Mouse (Mus musculus): ENCODE measurements around the gene Rgs16.
"Not testable (repeated sequence)": the region's sequence is repeated elsewhere in the genome, so short reads cannot be mapped to it uniquely, and the experiment has no call there.

The Rgs16 gene

DNA sequence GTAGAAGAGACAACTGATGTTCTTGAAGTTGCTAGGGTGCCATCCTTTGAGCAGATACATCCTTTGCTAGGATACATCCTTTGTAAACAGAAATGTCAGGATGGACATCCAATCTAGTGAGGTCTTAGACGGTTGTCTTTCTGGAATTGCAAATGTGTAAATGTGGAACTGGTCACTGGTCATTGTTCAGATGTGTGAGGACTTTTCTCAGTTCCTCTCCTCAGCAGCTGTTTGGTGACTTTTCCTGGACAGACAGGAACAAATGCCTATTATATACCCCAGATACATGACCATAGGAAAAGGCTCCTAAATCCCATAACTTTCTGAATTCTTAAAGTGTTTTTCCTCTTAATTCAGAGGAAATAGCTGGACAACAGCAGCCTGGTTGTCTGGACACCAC, 27.1 kb downstream of the Rgs16 start:
- POLR2A ChIA-PET = interaction anchor here in 1 of 4 experiments (1.4 to 2.5 kb wide), 2 partner anchors 18 to 218 kb away, joined by 5 to 16 read pairs; partner anchors contain the start of genes Npl and Rnasel
- CTCF ChIA-PET = interaction anchor here in 1 of 4 experiments (3.3 kb wide), 1 partner anchor 18 kb away, joined by 13 read pairs; the partner anchor contains the start of gene Rnasel

DNA sequence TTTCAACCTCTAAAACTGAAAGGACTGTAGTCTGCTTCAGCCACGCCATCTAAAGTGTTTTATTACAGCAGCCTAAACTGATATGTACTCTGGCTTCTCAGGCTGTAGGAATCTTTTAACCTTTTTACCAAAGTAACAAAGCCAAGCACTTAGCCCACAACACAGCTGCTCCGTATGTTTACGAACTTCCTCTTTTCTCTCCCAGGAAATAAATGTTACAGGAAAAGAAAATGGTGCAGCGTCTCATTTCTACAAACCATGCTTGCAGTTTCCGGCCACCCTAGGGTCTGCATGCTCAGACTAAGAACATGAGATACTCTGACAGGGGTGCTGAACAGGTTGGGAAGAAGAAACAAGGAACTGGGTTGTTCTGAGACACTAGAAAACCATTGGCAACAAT, 28.3 kb downstream of the Rgs16 start:
- ChIA-PET POLR2A (no interaction called here), CTCF (no interaction called here)

DNA sequence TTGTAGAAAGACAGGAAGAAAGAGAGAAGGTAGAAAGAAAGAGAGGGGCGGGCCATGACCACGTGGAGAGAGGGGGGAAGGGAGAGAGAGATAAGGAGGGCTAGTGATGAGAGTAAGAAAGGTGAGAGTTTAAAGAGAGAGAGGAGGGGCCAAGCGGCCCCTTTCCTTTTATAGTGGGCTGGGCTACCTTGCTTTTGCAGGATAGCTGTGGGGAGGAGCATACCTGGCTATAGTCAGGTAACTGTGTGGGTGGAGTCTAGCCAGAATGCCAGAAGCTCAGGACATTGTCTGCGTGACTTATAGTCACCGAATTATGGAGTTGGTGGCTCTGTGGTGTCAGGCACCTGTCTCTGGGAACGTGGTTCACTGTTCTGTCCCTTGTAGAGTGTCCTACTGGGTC, 29.4 kb downstream of the Rgs16 start:
- POLR2A ChIA-PET = not testable (repeated sequence)
- CTCF ChIA-PET = interaction anchor here in 1 of 4 experiments (1.4 kb wide), 1 partner anchor 20 kb away, joined by 3 read pairs; the partner anchor contains the start of gene Rnasel

DNA sequence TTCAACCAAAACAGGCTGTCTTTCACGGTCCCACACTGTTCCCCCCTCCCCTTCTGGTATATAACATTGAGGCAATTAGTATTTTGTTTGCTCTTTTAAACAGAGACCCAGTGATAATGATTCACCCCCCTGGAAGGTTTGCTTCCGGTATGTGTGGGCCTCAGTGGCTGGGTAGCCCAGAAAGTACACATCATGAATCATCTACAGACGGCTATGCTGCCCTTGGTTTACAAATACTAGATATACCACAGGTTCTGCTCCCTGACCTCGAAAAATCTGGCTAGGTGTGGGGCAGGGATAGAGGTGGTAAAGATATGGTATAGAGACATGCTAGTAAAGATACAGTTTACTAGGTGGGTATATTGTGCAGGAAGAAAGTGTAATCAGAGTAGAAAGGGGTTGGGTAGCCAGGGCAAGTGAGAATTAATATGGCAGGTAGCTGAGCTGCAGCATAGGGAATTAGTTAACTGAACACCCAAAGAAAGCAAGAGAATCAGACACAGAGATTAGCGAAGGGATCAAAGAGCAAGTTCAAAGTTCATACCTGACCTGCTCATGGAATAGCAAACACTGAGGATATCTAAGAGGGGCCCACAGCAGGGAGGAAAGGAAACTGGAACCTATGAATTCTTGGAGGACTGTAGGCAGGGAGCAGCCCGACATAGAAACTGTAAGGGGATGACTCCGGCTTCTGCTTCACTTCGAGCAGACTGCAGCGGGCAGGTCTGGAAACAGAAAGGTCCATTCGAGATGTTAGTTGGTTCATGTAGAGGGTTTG, 30.0 kb downstream of the Rgs16 start:
- POLR2A ChIA-PET = no interaction called here
- CTCF ChIA-PET = interaction anchor here in 1 of 4 experiments (1.4 kb wide), 1 partner anchor 21 kb away, joined by 3 read pairs; the partner anchor contains the start of gene Rnasel

DNA sequence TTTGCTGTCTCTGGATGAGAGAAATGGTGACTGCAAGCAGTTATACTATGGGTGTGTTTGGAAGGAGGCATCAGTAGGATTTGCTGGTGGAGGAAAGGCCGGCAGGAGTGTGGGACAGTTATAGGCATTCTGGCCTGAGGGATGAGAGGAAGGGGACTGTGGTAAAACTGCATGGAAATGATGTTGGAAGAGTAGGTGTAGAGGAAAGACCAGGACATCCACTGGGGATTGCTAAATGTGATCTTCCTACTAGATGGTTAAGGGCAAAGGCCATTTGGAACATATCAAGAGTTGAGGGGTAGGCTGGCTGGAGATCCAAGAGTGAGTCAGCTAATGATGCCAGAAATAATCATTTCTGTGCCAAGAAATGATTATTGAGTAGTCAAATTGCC, 30.6 kb downstream of the Rgs16 start:
- POLR2A ChIA-PET = no interaction called here
- CTCF ChIA-PET = no interaction called here

DNA sequence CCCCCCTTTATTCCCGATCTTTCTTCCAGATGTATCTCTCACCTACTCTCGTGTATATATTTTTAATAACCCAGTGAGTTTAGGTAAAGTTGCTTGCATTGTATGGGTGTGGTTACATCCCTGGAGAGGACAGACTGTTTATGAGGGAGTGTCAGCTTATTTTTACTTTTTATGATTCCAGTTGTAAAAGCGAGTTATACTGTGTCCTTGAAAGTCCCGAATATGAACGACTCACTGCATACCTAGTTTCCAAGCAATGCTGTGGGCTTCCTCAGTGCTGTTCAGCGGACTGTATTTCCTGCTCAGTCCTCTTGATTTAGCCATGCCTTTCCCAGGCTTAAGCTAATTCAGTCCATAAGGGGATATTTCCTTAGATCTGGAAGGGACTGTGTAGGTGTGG, 35.0 kb downstream of the Rgs16 start:
- ChIA-PET POLR2A (interaction anchor here in 2 of 4 experiments (0.6 to 1.1 kb wide), 2 partner anchors 10 to 441 kb away, joined by 3 read pairs; no protein-coding TSS in a partner anchor), CTCF (no interaction called here)

DNA sequence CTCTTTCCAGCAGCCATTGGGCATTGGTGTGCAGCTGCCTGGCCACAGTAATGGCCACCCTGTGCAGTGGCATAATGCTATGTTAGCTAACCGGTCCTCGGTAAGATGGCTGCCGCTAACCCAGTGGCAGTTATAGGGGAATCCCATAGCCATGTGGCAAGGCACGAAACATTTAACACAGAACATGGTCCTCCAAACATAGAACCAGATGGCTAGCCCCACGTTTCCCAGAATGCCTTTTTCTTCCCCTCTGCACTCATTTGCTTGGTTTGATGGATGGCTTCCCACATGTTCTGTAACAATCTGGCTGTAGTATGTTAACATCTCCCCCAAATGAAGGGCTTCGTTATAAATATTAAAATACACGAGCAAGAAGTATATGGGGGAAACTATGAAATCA, 36.1 kb downstream of the Rgs16 start:
- CTCF ChIA-PET = interaction anchor here in 1 of 4 experiments (0.7 kb wide), 1 partner anchor 235 kb away, joined by 3 read pairs; no protein-coding TSS in a partner anchor
- POLR2A ChIA-PET = interaction anchor here in 1 of 4 experiments (1.1 kb wide), 1 partner anchor 11 kb away, joined by 3 read pairs; no protein-coding TSS in a partner anchor

DNA sequence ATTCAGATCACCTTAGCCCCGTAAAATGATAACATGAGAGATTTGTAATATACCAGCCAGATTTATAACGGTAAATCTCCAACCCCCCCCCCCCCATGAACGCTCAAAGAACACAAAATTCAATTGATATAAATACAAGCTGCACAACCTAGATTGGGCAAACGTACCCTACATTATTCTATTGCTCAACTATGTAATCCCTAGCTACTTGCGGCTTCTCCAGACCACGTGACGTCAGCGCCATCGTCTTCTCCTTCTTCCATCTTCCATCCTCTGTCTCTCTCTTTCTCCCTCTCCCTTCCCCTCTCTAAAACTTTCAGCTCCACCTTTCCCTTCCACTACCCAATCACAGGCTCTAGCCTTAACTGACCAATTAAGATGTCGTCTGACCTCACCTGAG, 38.1 kb downstream of the Rgs16 start:
- CTCF ChIA-PET = interaction anchor here in 1 of 4 experiments (0.6 kb wide), 1 partner anchor 29 kb away, joined by 9 read pairs; no protein-coding TSS in a partner anchor

DNA sequence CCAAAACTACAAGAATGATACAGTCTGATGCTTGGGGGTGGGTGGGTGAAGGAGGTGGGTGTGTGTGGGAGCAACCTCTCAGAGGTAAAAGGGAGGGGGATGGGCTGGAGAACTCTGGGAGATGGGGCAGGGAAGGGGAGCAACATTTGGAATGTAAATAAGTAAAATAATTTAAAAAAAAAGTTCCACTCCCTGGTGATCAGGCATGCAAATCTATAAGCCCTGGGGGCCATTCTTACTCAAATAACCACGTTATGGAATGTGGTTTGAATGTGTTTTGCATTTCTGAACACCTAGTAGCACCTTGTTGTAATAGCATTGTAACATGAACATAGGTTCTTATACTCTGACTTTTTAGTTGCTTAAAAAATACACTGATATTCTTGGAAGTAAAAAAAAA, 43.2 kb downstream of the Rgs16 start:
- CTCF ChIA-PET = no interaction called here
- POLR2A ChIA-PET = no interaction called here

More for the DNA sequence above, 38.1 kb downstream of the Rgs16 start:
- POLR2A ChIA-PET = interaction anchor here in 1 of 4 experiments (0.6 kb wide), 2 partner anchors 13 to 893 kb away, joined by 3 to 4 read pairs; no protein-coding TSS in a partner anchor

DNA sequence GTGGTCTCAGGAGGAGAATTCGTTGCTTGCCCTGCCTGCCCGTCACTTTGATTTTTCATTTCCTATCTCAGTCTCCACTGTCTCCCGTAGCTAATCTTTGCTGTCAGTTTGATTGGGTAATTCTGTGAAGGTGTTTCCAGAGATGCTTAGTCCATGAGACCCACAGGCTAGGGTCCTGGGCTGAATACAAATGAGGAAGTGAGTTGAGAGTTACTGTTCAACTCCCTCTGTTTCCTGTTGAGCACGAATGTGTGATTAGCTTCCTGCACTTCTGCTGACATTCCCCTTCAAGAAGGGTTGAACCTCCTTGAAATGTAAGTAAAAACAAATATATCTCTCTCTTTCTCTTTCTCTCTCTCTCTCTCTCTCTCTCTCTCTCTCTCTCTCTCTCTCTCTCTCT, 45.5 kb downstream of the Rgs16 start:
- POLR2A ChIA-PET = interaction anchor here in 2 of 4 experiments (0.5 to 1.4 kb wide), 2 partner anchors 36 to 332 kb away, joined by 3 to 4 read pairs; partner anchors contain the start of gene Rnasel (in 1 of the 2)

DNA sequence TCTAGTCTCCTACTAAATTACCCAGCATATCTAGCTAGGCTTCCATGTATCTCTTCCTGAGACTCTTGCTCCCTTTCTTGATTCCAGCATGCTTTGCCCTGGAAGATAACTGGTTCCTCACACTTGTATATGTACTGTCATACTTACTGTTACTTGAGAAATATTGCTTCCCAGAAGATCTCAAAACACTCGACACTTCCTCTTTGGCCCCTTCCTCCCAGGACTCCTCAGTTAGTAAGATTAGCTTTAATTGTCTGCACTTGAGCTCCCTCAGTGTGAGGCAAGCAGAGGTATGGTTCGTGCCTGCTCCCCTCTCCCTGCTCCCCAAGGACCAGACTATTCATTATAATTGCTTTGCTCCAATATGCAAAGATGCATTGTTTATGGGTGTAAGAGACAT, 50.6 kb downstream of the Rgs16 start:
- CTCF ChIA-PET = no interaction called here

More for the DNA sequence above, 45.5 kb downstream of the Rgs16 start:
- CTCF ChIA-PET = no interaction called here

DNA sequence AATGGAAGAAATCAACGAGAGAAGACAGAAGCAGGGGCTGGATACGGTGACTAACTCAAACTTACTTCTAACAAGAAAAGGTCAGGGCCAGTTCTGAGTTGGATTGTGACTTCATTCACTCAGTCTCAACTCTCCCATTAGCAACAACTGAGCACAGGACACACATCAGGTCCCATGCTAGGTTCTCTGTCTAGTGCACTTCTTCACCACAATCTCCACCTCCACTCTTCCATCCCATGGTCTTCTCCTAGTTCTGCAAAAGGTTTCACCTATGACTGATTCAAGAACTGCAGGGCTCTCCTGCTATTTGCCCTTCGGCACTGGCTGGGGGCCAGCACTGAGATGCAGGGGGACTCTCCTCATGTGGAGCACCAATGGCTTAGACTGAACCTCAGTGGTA, 54.1 kb downstream of the Rgs16 start:
- POLR2A ChIA-PET = interaction anchor here in 1 of 4 experiments (0.6 kb wide), 1 partner anchor 1141 kb away, joined by 4 read pairs; no protein-coding TSS in a partner anchor
- CTCF ChIA-PET = no interaction called here

More for the DNA sequence above, 50.6 kb downstream of the Rgs16 start:
- POLR2A ChIA-PET = no interaction called here

All from embryonic stem cell, embryonic (primary cell).